8 mouse cellular contexts compared by ENCODE assay signal in the genomic region with DNA sequence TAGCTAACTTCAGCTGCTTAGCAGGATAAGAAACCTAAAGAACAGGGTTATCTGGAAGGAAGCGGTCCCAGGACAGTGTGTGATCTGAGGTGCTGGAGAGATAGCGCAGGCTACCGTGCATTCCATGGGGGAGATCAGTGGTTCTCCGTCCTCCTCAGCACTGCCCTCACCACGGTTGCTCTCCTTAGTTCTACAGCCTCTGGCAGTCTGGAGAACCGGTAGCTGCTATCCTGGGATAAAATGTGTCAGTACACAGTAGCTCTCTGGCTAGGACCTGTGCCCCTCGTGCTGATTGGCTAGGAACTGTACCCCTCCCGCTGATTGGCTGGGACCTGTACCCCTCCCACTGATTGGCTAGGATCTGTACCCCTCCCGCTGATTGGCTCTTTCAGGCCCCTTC. TPM values are rescaled to one million over a fixed set of nuclear protein-coding genes. Genes with fewer than 3 reads are reported as not detected.
DNase-seq lines count a peak whose midpoint lies in the region; ATAC-seq lines count a peak whose summit lies in the region.

No protein-coding gene starts in this region.

- peaks cover 9% of the 10 kb centered on the region for H3K27me3 ChIP-seq in megakaryocyte, embryonic 14.5 days (replicated peaks)

- peak overlapping the region; percentile 78 for H3K4me3 ChIP-seq in megakaryocyte, embryonic 14.5 days (replicated peaks)

- peak; percentile 38 to 50 for DNase-seq in cerebellum, postnatal 14 days
- peak; percentile 75 for DNase-seq in mesoderm, embryonic 11.5 days (ENCODE audit: low read depth, low spot score)
- DNase-seq in gastrocnemius, postnatal 10 days = no peak
- DNase-seq in left cerebral cortex, postnatal 14 days (ENCODE audit: low spot score in 2 of 2) = no peak

- no peaks in the 10 kb centered on the region for H3K36me3 ChIP-seq in megakaryocyte, embryonic 14.5 days (replicated peaks; ENCODE audit: low read length)

- ATAC-seq in megakaryocyte, adult 5-6 weeks (ENCODE audit: poor library complexity, severe bottlenecking) = no peak
- peak; percentile 22; the same call in 1 of the 2 replicates for ATAC-seq in granulocyte monocyte progenitor cell, adult 5-6 weeks (replicated peaks; ENCODE audit: poor library complexity, severe bottlenecking)
- ATAC-seq in activated CD4-positive, CD25-positive, alpha-beta regulatory T cell, adult 4 months = no peak

- peaks cover 20% of the 10 kb centered on the region for H3K4me1 ChIP-seq in megakaryocyte, embryonic 14.5 days

- no peaks in the 10 kb centered on the region for H3K9me3 ChIP-seq in megakaryocyte, embryonic 14.5 days

- intact Hi-C loops in left cerebral cortex, postnatal 14 days (cut with DNase I) = no loop called here

RNA-seq across cellular contexts. Expression of a gene that starts 58.1 kb away (rescaled TPM):
- polyA plus RNA-seq in megakaryocyte, embryonic 14.5 days (2012; ENCODE audit: insufficient read depth, low replicate concordance) = not detected in 2 replicates
- not detected in 2 replicates for total RNA-seq in megakaryocyte, adult 5-6 weeks (2015)
- not detected in 2 replicates for total RNA-seq in megakaryocyte, adult 5-6 weeks (2017)
- 0.52 TPM in 1 of 2 replicates, not detected in the other for total RNA-seq in granulocyte monocyte progenitor cell, adult 5-6 weeks (2014; fragmentation: Nextera tagmentation)
- total RNA-seq in granulocyte monocyte progenitor cell, adult 5-6 weeks (2017) = not detected in 2 replicates
- under 1 TPM in 1 of 2 experiments, not detected in 1; 0.34 TPM for polyA plus RNA-seq in activated CD4-positive, CD25-positive, alpha-beta regulatory T cell, adult 4 months (2017; shearing (Covaris generic))
- not detected for total RNA-seq in gastrocnemius, postnatal 10 days (2021)
- under 1 TPM; 0.11 TPM for total RNA-seq in left cerebral cortex, postnatal 14 days (2021)

Comparison
In these comparisons a context has a peak if more than half of its experiments do, and no peak if none do; other contexts are left out.
1. DNase-seq: peak in cerebellum, postnatal 14 days (2 of 2) and mesoderm, embryonic 11.5 days (single experiment); none in gastrocnemius, postnatal 10 days (single experiment) and left cerebral cortex, postnatal 14 days (0 of 2).